Mouse (Mus musculus): ENCODE measurements around the gene Ccdc74a. TPM values are rescaled to one million over a fixed set of nuclear protein-coding genes. Genes with fewer than 3 reads are reported as not detected.

The Ccdc74a gene
- polyA plus RNA-seq, 1 experiment from 2014 or later, result 4.8 TPM

Other genes with a start within 250 kb of the Ccdc74a start
- 11.1 and 11.6 TPM in 2 replicates for gene Snap29, start 240.5 kb upstream of the Ccdc74a start, polyA plus RNA-seq (2014; fragmentation: Nextera tagmentation; extraction: Ambion mirVana)
- 49.6 and 51.0 TPM in 2 replicates for gene Pi4ka, start 240.2 kb upstream of the Ccdc74a start, polyA plus RNA-seq (2014; fragmentation: Nextera tagmentation; extraction: Ambion mirVana)
- gene Crkl, start 194.5 kb upstream of the Ccdc74a start, polyA plus RNA-seq (2014; fragmentation: Nextera tagmentation; extraction: Ambion mirVana), result 79.4 and 107 TPM in 2 replicates
- gene Aifm3, start 156.9 kb upstream of the Ccdc74a start, polyA plus RNA-seq (2014; fragmentation: Nextera tagmentation; extraction: Ambion mirVana), result 7.0 and 8.5 TPM in 2 replicates
- 87.6 and 91.9 TPM in 2 replicates for gene Lztr1, start 137.8 kb upstream of the Ccdc74a start, polyA plus RNA-seq (2014; fragmentation: Nextera tagmentation; extraction: Ambion mirVana)
- 60.9 and 61.6 TPM in 2 replicates for gene Thap7, start 115.3 kb upstream of the Ccdc74a start, polyA plus RNA-seq (2014; fragmentation: Nextera tagmentation; extraction: Ambion mirVana)
- 0.62 and 1.1 TPM in 2 replicates for gene Lrrc74b, start 85.2 kb upstream of the Ccdc74a start, polyA plus RNA-seq (2014; fragmentation: Nextera tagmentation; extraction: Ambion mirVana)
- gene P2rx6, start 84.6 kb upstream of the Ccdc74a start, polyA plus RNA-seq (2014; fragmentation: Nextera tagmentation; extraction: Ambion mirVana), result 1.1 and 1.3 TPM in 2 replicates
- 23.3 and 27.1 TPM in 2 replicates for gene Slc7a4, start 63.3 kb upstream of the Ccdc74a start, polyA plus RNA-seq (2014; fragmentation: Nextera tagmentation; extraction: Ambion mirVana)
- gene Smpd4, start 27.1 kb upstream of the Ccdc74a start, polyA plus RNA-seq (2014; fragmentation: Nextera tagmentation; extraction: Ambion mirVana), result 34.3 and 35.7 TPM in 2 replicates
- gene Med15, start 86.4 kb downstream of the Ccdc74a start, polyA plus RNA-seq (2014; fragmentation: Nextera tagmentation; extraction: Ambion mirVana), result 23.4 and 31.8 TPM in 2 replicates
- 68.2 and 71.9 TPM in 2 replicates for gene Klhl22, start 113.1 kb downstream of the Ccdc74a start, polyA plus RNA-seq (2014; fragmentation: Nextera tagmentation; extraction: Ambion mirVana)
- gene Scarf2, start 150.8 kb downstream of the Ccdc74a start, polyA plus RNA-seq (2014; fragmentation: Nextera tagmentation; extraction: Ambion mirVana), result 0.89 and 1.1 TPM in 2 replicates
- 1.0 and 1.5 TPM in 2 replicates for gene B830017H08Rik, start 186.7 kb downstream of the Ccdc74a start, polyA plus RNA-seq (2014; fragmentation: Nextera tagmentation; extraction: Ambion mirVana)
- 4.0 and 5.0 TPM in 2 replicates for gene Car15, start 191.9 kb downstream of the Ccdc74a start, polyA plus RNA-seq (2014; fragmentation: Nextera tagmentation; extraction: Ambion mirVana)
- gene Gm20518, start 245.2 kb downstream of the Ccdc74a start, polyA plus RNA-seq (2014; fragmentation: Nextera tagmentation; extraction: Ambion mirVana), result 0.26 and 0.38 TPM in 2 replicates
- gene Tssk1, start 247.8 kb downstream of the Ccdc74a start, polyA plus RNA-seq (2014; fragmentation: Nextera tagmentation; extraction: Ambion mirVana), result 0.06 TPM in 1 of 2 replicates, not detected in the other

All from forebrain, embryonic 14.5 days (tissue).